13 mouse cellular contexts compared by ENCODE assay signal in genomic region chr9:43224771-43225355, GRCm38 (mm10). TPM values are rescaled to one million over a fixed set of nuclear protein-coding genes. Genes with fewer than 3 reads are reported as not detected.
DNase-seq lines count a peak whose midpoint lies in the region; ATAC-seq lines count a peak whose summit lies in the region.
"Had no signal": no experiment of that assay in that cellular context is flagged by ENCODE, and none has a peak within 500 bp of the region (broad histone marks: within the 10 kb centered on the region; RNA-seq: fewer than 3 reads in every experiment).

No protein-coding gene starts in this region.

- H3K4me3 ChIP-seq in forebrain, embryonic 10.5 days, result no peak overlapping the region
- H3K4me3 ChIP-seq in forebrain, embryonic 12.5 days (replicated peaks), result no peak overlapping the region
- H3K4me3 ChIP-seq in midbrain, embryonic 10.5 days, result no peak overlapping the region
- H3K4me3 ChIP-seq in midbrain, embryonic 13.5 days (replicated peaks), result no peak overlapping the region
- H3K4me3 ChIP-seq in limb, embryonic 13.5 days, result no peak overlapping the region
- no peak overlapping the region for H3K4me3 ChIP-seq in stomach, embryonic 16.5 days (replicated peaks; ENCODE audit: low read length)
- H3K4me3 ChIP-seq: hindbrain, embryonic 12.5 days had no signal

- peaks cover 73% of the 10 kb centered on the region for H3K36me3 ChIP-seq in forebrain, embryonic 10.5 days (replicated peaks)
- no peaks in the 10 kb centered on the region for H3K36me3 ChIP-seq in forebrain, embryonic 12.5 days (replicated peaks)
- H3K36me3 ChIP-seq in midbrain, embryonic 10.5 days, result no peaks in the 10 kb centered on the region
- H3K36me3 ChIP-seq in midbrain, embryonic 13.5 days, result no peaks in the 10 kb centered on the region
- H3K36me3 ChIP-seq in limb, embryonic 13.5 days, result peaks cover 79% of the 10 kb centered on the region
- H3K36me3 ChIP-seq in stomach, embryonic 16.5 days (ENCODE audit: control insufficient read depth, insufficient read depth, low read length), result no peaks in the 10 kb centered on the region
- H3K36me3 ChIP-seq: hindbrain, embryonic 12.5 days had no signal

- no peak overlapping the region for H3K9ac ChIP-seq in forebrain, embryonic 12.5 days
- no peak overlapping the region for H3K9ac ChIP-seq in midbrain, embryonic 13.5 days (replicated peaks)
- H3K9ac ChIP-seq in limb, embryonic 13.5 days, result 0 out of 2 replicates have a peak overlapping the region, but pooled peaks have one; percentile 45
- 0 out of 2 replicates have a peak overlapping the region, but pooled peaks have one; percentile 17 for H3K9ac ChIP-seq in stomach, embryonic 16.5 days (ENCODE audit: low read length)

- no peak for ATAC-seq in forebrain, embryonic 12.5 days (ENCODE audit: low FRiP score)
- ATAC-seq in midbrain, embryonic 13.5 days, result no peak
- ATAC-seq in limb, embryonic 13.5 days (ENCODE audit: low FRiP score, low read depth), result no peak
- ATAC-seq in stomach, embryonic 16.5 days (ENCODE audit: insufficient read depth, low FRiP score), result no peak
- no peak for ATAC-seq in monocyte, adult 5-6 weeks (replicated peaks; ENCODE audit: insufficient number of reproducible peaks, low FRiP score, low TSS enrichment, poor library complexity, severe bottlenecking)

- H3K27me3 ChIP-seq in forebrain, embryonic 10.5 days (ENCODE audit: poor library complexity, severe bottlenecking), result no peaks in the 10 kb centered on the region
- no peaks in the 10 kb centered on the region for H3K27me3 ChIP-seq in forebrain, embryonic 12.5 days
- no peaks in the 10 kb centered on the region for H3K27me3 ChIP-seq in midbrain, embryonic 10.5 days (ENCODE audit: low read depth, poor library complexity, severe bottlenecking)
- 0 out of 2 replicates have a peak, but pooled peaks cover 2% of the 10 kb centered on the region for H3K27me3 ChIP-seq in midbrain, embryonic 13.5 days
- H3K27me3 ChIP-seq in limb, embryonic 13.5 days, result no peaks in the 10 kb centered on the region
- no peaks in the 10 kb centered on the region for H3K27me3 ChIP-seq in stomach, embryonic 16.5 days (ENCODE audit: control insufficient read depth, insufficient read depth, low read length)
- H3K27me3 ChIP-seq: hindbrain, embryonic 12.5 days had no signal

- no peak overlapping the region for H3K4me2 ChIP-seq in forebrain, embryonic 12.5 days
- no peak overlapping the region for H3K4me2 ChIP-seq in midbrain, embryonic 13.5 days (replicated peaks)
- H3K4me2 ChIP-seq in limb, embryonic 13.5 days (replicated peaks), result no peak overlapping the region; the same call in 1 of the 2 replicates
- no peak overlapping the region for H3K4me2 ChIP-seq in stomach, embryonic 16.5 days (ENCODE audit: low read depth, low read length)
- H3K4me2 ChIP-seq: hindbrain, embryonic 12.5 days had no signal

- H3K27ac ChIP-seq in forebrain, embryonic 10.5 days, result peak overlapping the region; percentile 71
- no peak overlapping the region for H3K27ac ChIP-seq in forebrain, embryonic 12.5 days
- H3K27ac ChIP-seq in midbrain, embryonic 10.5 days (replicated peaks), result peak overlapping the region; percentile 46; the same call in 1 of the 2 replicates
- H3K27ac ChIP-seq in midbrain, embryonic 13.5 days, result no peak overlapping the region
- peak overlapping the region; percentile 63 for H3K27ac ChIP-seq in limb, embryonic 13.5 days
- peak overlapping the region; percentile 44; the same call in 1 of the 2 replicates for H3K27ac ChIP-seq in stomach, embryonic 16.5 days (ENCODE audit: low read length)
- H3K27ac ChIP-seq: hindbrain, embryonic 12.5 days had no signal

- H3K9me3 ChIP-seq in forebrain, embryonic 10.5 days, result no peaks in the 10 kb centered on the region
- H3K9me3 ChIP-seq in forebrain, embryonic 12.5 days, result no peaks in the 10 kb centered on the region
- no peaks in the 10 kb centered on the region for H3K9me3 ChIP-seq in midbrain, embryonic 10.5 days (replicated peaks)
- no peaks in the 10 kb centered on the region for H3K9me3 ChIP-seq in midbrain, embryonic 13.5 days
- no peaks in the 10 kb centered on the region; the same call in 1 of the 2 replicates for H3K9me3 ChIP-seq in limb, embryonic 13.5 days
- no peaks in the 10 kb centered on the region for H3K9me3 ChIP-seq in stomach, embryonic 16.5 days (replicated peaks; ENCODE audit: control insufficient read depth, low read length)
- H3K9me3 ChIP-seq: hindbrain, embryonic 12.5 days had no signal

- DNase-seq in forebrain, embryonic 10.5 days (ENCODE audit: extremely low spot score, low spot score), result no peak
- DNase-seq in midbrain, embryonic 10.5 days (ENCODE audit: low spot score), result no peak
- no peak for DNase-seq in ovary, adult 18-20 months (ENCODE audit: low spot score)
- DNase-seq: adrenal gland, postnatal 36 days; lung, adult 2 months had no signal

- WGBS in forebrain, embryonic 10.5 days, result 61% methylated on average over 11 of the region's 11 CpGs
- 45% methylated on average over 11 of the region's 11 CpGs for WGBS in forebrain, embryonic 12.5 days
- 58% methylated on average over 11 of the region's 11 CpGs for WGBS in midbrain, embryonic 10.5 days
- WGBS in midbrain, embryonic 13.5 days, result 57% methylated on average over 11 of the region's 11 CpGs
- WGBS in limb, embryonic 13.5 days, result 45% methylated on average over 11 of the region's 11 CpGs
- WGBS in stomach, embryonic 16.5 days, result 38% methylated on average over 11 of the region's 11 CpGs

- peaks cover 43% of the 10 kb centered on the region for H3K4me1 ChIP-seq in forebrain, embryonic 10.5 days
- peaks cover 8% of the 10 kb centered on the region; the same call in 1 of the 2 replicates for H3K4me1 ChIP-seq in forebrain, embryonic 12.5 days
- H3K4me1 ChIP-seq in midbrain, embryonic 10.5 days, result peaks cover 21% of the 10 kb centered on the region
- H3K4me1 ChIP-seq in midbrain, embryonic 13.5 days (replicated peaks), result peaks cover 4% of the 10 kb centered on the region; the same call in 1 of the 2 replicates
- peaks cover 49% of the 10 kb centered on the region for H3K4me1 ChIP-seq in limb, embryonic 13.5 days
- H3K4me1 ChIP-seq in stomach, embryonic 16.5 days (ENCODE audit: control insufficient read depth, insufficient read depth, low read length), result peaks cover 29% of the 10 kb centered on the region

RNA-seq across cellular contexts. Expression of gene Pou2f3, which starts 14.7 kb away (rescaled TPM):
- polyA plus RNA-seq in forebrain, embryonic 10.5 days (2016; fragmentation: Nextera tagmentation; extraction: Ambion mirVana), result not detected in 2 replicates
- not detected in 2 replicates for polyA plus RNA-seq in forebrain, embryonic 12.5 days (2016; fragmentation: Nextera tagmentation; extraction: Ambion mirVana)
- polyA plus RNA-seq in midbrain, embryonic 10.5 days (2016; fragmentation: Nextera tagmentation; extraction: Ambion mirVana), result not detected in 2 replicates
- 0.08 TPM in 1 of 2 replicates, not detected in the other for polyA plus RNA-seq in midbrain, embryonic 13.5 days (2015; fragmentation: Nextera tagmentation; extraction: Ambion mirVana)
- 0.74 and 1.1 TPM in 2 replicates for polyA plus RNA-seq in limb, embryonic 13.5 days (2015; fragmentation: Nextera tagmentation; extraction: Ambion mirVana)
- polyA plus RNA-seq in stomach, embryonic 16.5 days (2015; fragmentation: Nextera tagmentation; extraction: Ambion mirVana), result 0.97 and 0.98 TPM in 2 replicates
- not detected in 3 replicates for total RNA-seq in monocyte, adult 5-6 weeks (2017)
- total RNA-seq: adrenal gland, postnatal 36 days; common myeloid progenitor, adult 5-6 weeks; neutrophil, adult 5-6 weeks had no signal
- polyA plus RNA-seq: hindbrain, embryonic 12.5 days had no signal

RNA-seq across cellular contexts. Expression of gene Oaf, which starts 14.8 kb away (rescaled TPM):
- 42.1 and 46.5 TPM in 2 replicates for polyA plus RNA-seq in forebrain, embryonic 10.5 days (2016; fragmentation: Nextera tagmentation; extraction: Ambion mirVana)
- polyA plus RNA-seq in forebrain, embryonic 12.5 days (2016; fragmentation: Nextera tagmentation; extraction: Ambion mirVana), result 21.9 and 25.6 TPM in 2 replicates
- polyA plus RNA-seq in midbrain, embryonic 10.5 days (2016; fragmentation: Nextera tagmentation; extraction: Ambion mirVana), result 32.0 and 36.5 TPM in 2 replicates
- polyA plus RNA-seq in midbrain, embryonic 13.5 days (2015; fragmentation: Nextera tagmentation; extraction: Ambion mirVana), result 5.6 and 7.1 TPM in 2 replicates
- polyA plus RNA-seq in limb, embryonic 13.5 days (2015; fragmentation: Nextera tagmentation; extraction: Ambion mirVana), result 103 and 106 TPM in 2 replicates
- polyA plus RNA-seq in stomach, embryonic 16.5 days (2015; fragmentation: Nextera tagmentation; extraction: Ambion mirVana), result 31.4 and 36.2 TPM in 2 replicates
- total RNA-seq in monocyte, adult 5-6 weeks (2017), result 0.10 to 0.43 TPM in 2 of 3 replicates, not detected in the other
- total RNA-seq: neutrophil, adult 5-6 weeks had no signal

Comparison
In these comparisons a context has a peak if more than half of its experiments do, and no peak if none do; other contexts are left out.
1. H3K27ac ChIP-seq: peak in forebrain, embryonic 10.5 days (single experiment), midbrain, embryonic 10.5 days (single experiment), limb, embryonic 13.5 days (single experiment) and stomach, embryonic 16.5 days (single experiment); none in forebrain, embryonic 12.5 days (single experiment) and midbrain, embryonic 13.5 days (single experiment).
2. H3K9ac ChIP-seq: peak in limb, embryonic 13.5 days (single experiment) and stomach, embryonic 16.5 days (single experiment); none in forebrain, embryonic 12.5 days (single experiment) and midbrain, embryonic 13.5 days (single experiment).